Mouse (Mus musculus) ES-Bruce4 (cell line): Measurements from ENCODE around the gene Dnaja4. TPM values are rescaled to one million over a fixed set of nuclear protein-coding genes. Genes with fewer than 3 reads are reported as not detected.
A peak's percentile ranks its signal among the peaks of the same experiment; 100 is the strongest.

Experiments used
- H3K27ac ChIP-seq: 2 replicates; pipeline ENCODE4 v1.5.1; 2012; ENCODE audit warnings: low read length, inconsistent platforms; ENCODE audit not compliant: insufficient read depth
- H3K27me3 ChIP-seq: 2 replicates; pipeline ENCODE4 v1.6.1; 2012; ENCODE audit warnings: mild to moderate bottlenecking, low read length, inconsistent platforms; ENCODE audit not compliant: control insufficient read depth, poor library complexity, insufficient read depth, severe bottlenecking
- H3K36me3 ChIP-seq: 2 replicates; pipeline ENCODE4 v1.6.1; 2012; ENCODE audit warnings: inconsistent platforms, mild to moderate bottlenecking, low read length, moderate library complexity; ENCODE audit not compliant: control insufficient read depth, poor library complexity, insufficient read depth, severe bottlenecking
- H3K4me1 ChIP-seq: one replicate; pipeline ENCODE4 v1.8.1; 2011; ENCODE audit warnings: low read length; ENCODE audit not compliant: control insufficient read depth, insufficient read depth
- H3K4me3 ChIP-seq: 2 replicates; pipeline ENCODE4 v1.5.1; 2011; ENCODE audit warnings: low read depth, mild to moderate bottlenecking, low read length
- H3K9ac ChIP-seq: 2 replicates; pipeline ENCODE4 v1.6.1; 2012; ENCODE audit warnings: low read depth, mild to moderate bottlenecking, inconsistent platforms; ENCODE audit not compliant: poor library complexity, severe bottlenecking
- H3K9me3 ChIP-seq: replicated peaks from 2 replicates; pipeline ENCODE4 v1.6.1; 2012; ENCODE audit warnings: mild to moderate bottlenecking, low read length, inconsistent platforms; ENCODE audit not compliant: control insufficient read depth, poor library complexity, insufficient read depth, severe bottlenecking
- CTCF ChIP-seq: IDR thresholded peaks from one replicate; pipeline ENCODE4 v1.8.1; 2011; ENCODE audit warnings: low read depth, low read length
- EP300 ChIP-seq: IDR thresholded peaks from 2 replicates; pipeline ENCODE4 v1.6.1; 2011; ENCODE audit warnings: low read depth, low read length; ENCODE audit not compliant: insufficient read depth
- POLR2A ChIP-seq: IDR thresholded peaks from one replicate; pipeline ENCODE4 v1.8.1; 2011; ENCODE audit warnings: low read length; ENCODE audit not compliant: insufficient read depth
- polyA plus RNA-seq: library from polyadenylated mRNA; stranded (reverse); fragments of >200 nt; gene quantifications from 2 replicates; pipeline ENCODE4 v1.2.4, GENCODE M21; 2011; ENCODE audit warnings: low read depth; ENCODE audit not compliant: missing spikeins, insufficient read depth, insufficient read length

Gene Dnaja4
- polyA plus RNA-seq, 1 experiment, result 4.4 TPM

DNA sequence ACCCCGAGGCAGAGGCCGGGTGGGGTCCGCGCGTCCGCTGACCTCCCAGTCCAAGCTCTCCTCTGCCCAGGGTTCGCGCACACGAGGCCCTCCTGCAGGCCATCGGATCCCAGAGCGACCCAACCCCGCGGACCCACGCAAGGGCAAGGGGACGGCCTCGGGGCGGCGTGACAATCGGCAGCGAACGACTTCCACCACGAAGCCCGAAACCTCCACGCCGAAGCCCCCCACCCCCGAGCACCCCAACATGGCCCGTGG, 343 bp downstream of the Dnaja4 start:
- no peaks in the 10 kb centered on the region for H3K36me3 ChIP-seq
- H3K27me3 ChIP-seq, result peaks cover 17% of the 10 kb centered on the region
- peak overlapping the region; percentile 73 for H3K4me3 ChIP-seq
- TF ChIP-seq EP300 (no peak), POLR2A (no peak), CTCF (no peak)
- no peaks in the 10 kb centered on the region for H3K9me3 ChIP-seq
- no peaks in the 10 kb centered on the region for H3K4me1 ChIP-seq
- H3K27ac ChIP-seq, result no peak overlapping the region
- peak overlapping the region; percentile 74 for H3K9ac ChIP-seq

GRCm38 (mm10) chr9:54699345-54700173, 886 bp downstream of the Dnaja4 start:
- Histone ChIP-seq H3K27me3 (peaks cover 17% of the 10 kb centered on the region), H3K27ac (no peak overlapping the region)

DNA sequence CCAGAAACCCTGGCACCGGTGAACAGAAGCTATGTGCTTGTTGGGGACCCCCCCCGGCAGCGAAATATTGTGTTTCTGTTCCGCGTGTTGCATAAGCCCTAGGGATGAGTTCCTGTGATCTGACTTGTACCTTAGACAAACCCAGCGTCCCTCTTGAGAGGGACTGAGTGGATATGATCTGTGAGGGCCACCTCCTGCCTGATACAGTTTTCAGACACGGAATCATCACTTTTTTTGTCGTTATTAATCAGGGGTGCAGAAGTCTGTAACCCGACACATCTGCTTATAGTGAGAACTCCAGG, 1.5 kb downstream of the Dnaja4 start:
- no peaks in the 10 kb centered on the region for H3K9me3 ChIP-seq
- peaks cover 17% of the 10 kb centered on the region for H3K27me3 ChIP-seq
- H3K27ac ChIP-seq, result no peak overlapping the region
- H3K9ac ChIP-seq, result peak overlapping the region; percentile 74
- H3K4me1 ChIP-seq, result no peaks in the 10 kb centered on the region
- TF ChIP-seq EP300 (no peak), CTCF (no peak), POLR2A (no peak)
- H3K36me3 ChIP-seq, result no peaks in the 10 kb centered on the region
- peak overlapping the region; percentile 73 for H3K4me3 ChIP-seq

More at GRCm38 (mm10) chr9:54699345-54700173, 886 bp downstream of the Dnaja4 start:
- H3K9me3 ChIP-seq, result no peaks in the 10 kb centered on the region
- H3K36me3 ChIP-seq, result no peaks in the 10 kb centered on the region
- TF ChIP-seq CTCF (no peak), POLR2A (no peak), EP300 (no peak)
- no peaks in the 10 kb centered on the region for H3K4me1 ChIP-seq
- peak overlapping the region; percentile 74 for H3K9ac ChIP-seq
- H3K4me3 ChIP-seq, result peak overlapping the region; percentile 73

GRCm38 (mm10) chr9:54700746-54701145, 2.1 kb downstream of the Dnaja4 start:
- H3K4me1 ChIP-seq, result no peaks in the 10 kb centered on the region
- H3K9me3 ChIP-seq, result no peaks in the 10 kb centered on the region
- H3K9ac ChIP-seq, result no peak overlapping the region
- H3K36me3 ChIP-seq, result no peaks in the 10 kb centered on the region
- H3K4me3 ChIP-seq, result no peak overlapping the region
- TF ChIP-seq POLR2A, result no peak
- no peak overlapping the region for H3K27ac ChIP-seq
- peaks cover 17% of the 10 kb centered on the region for H3K27me3 ChIP-seq

GRCm38 (mm10) chr9:54702581-54702980, 3.9 kb downstream of the Dnaja4 start:
- TF ChIP-seq CTCF (no peak), EP300 (no peak), POLR2A (no peak)
- Histone ChIP-seq H3K27me3 (peaks cover 17% of the 10 kb centered on the region), H3K9me3 (no peaks in the 10 kb centered on the region), H3K4me3 (no peak overlapping the region), H3K9ac (no peak overlapping the region), H3K27ac (no peak overlapping the region), H3K4me1 (no peaks in the 10 kb centered on the region), H3K36me3 (no peaks in the 10 kb centered on the region)

- Histone ChIP-seq H3K9ac (no peak overlapping the region), H3K4me3 (no peak overlapping the region), H3K36me3 (no peaks in the 10 kb centered on the region), H3K27ac (no peak overlapping the region), H3K4me1 (no peaks in the 10 kb centered on the region), H3K27me3 (peaks cover 14% of the 10 kb centered on the region), H3K9me3 (no peaks in the 10 kb centered on the region)
- no peak for TF ChIP-seq POLR2A
- TF ChIP-seq CTCF, result no peak
- TF ChIP-seq EP300, result no peak
Measured at GRCm38 (mm10) chr9:54704361-54704760, 5.7 kb downstream of the Dnaja4 start.

DNA sequence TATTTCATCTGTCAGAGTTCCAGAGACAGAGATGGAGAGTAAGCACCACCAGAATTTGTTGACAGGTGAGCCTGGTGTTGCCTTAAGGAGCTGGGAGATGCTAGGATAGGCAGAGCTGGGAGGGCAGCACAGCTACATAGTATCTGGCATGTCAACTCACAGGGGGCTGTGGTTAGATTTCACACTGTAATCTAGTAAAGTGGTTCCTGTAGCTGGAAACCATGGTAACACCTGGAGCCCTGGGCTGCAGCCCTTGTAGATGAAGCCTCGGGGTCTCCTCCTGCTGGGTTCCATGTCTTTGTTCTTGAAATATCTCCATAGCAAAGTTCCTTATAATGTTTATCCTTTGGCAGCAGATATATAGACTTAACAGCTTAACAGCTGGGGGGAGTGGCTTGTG, 6.9 kb downstream of the Dnaja4 start:
- Histone ChIP-seq H3K4me1 (no peaks in the 10 kb centered on the region), H3K9me3 (no peaks in the 10 kb centered on the region), H3K27me3 (peaks cover 3% of the 10 kb centered on the region; the same call in 1 of the 2 replicates), H3K27ac (no peak overlapping the region), H3K36me3 (no peaks in the 10 kb centered on the region), H3K4me3 (no peak overlapping the region), H3K9ac (no peak overlapping the region)
- TF ChIP-seq EP300 (no peak), CTCF (no peak), POLR2A (no peak)
